Mouse (Mus musculus) natural killer cell, adult 2 months (primary cell): Measurements from ENCODE around the gene Gm21671.
"Not testable (repeated sequence)": the region's sequence is repeated elsewhere in the genome, so short reads cannot be mapped to it uniquely, and the experiment has no call there.

ENCODE experiments used
- DNase-seq, 2 experiments: peaks; one replicate each; pipeline ENCODE4 v3.0.0; 2022; ENCODE audit warnings: low spot score in 2 of 2

Gm21671 gene

GRCm38 (mm10) chr5:25954317-25954716 is at the start of gene Gm21671:
Gene Gm21671 (minus strand): TSS chr5:25954417.
- not testable (repeated sequence) for DNase-seq

GRCm38 (mm10) chr5:25988550-25988949 is 34.3 kb upstream of the Gm21671 start, which contains the start of gene Gm21698:
Gene Gm21698 (minus strand): TSS chr5:25988650.
- not testable (repeated sequence) for DNase-seq

- not testable (repeated sequence) for DNase-seq
Observed at GRCm38 (mm10) chr5:25972563-25972962, 18.3 kb upstream of the Gm21671 start, which contains the start of gene Gm21680. Gene Gm21680 (minus strand): TSS chr5:25972663.

GRCm38 (mm10) chr5:25957050-25957449 is 2.8 kb upstream of the Gm21671 start:
- DNase-seq: not testable (repeated sequence)

- DNase-seq: not testable (repeated sequence)
Observed at GRCm38 (mm10) chr5:25956611-25957010, 2.4 kb upstream of the Gm21671 start.

GRCm38 (mm10) chr5:25945391-25945790 is 8.8 kb downstream of the Gm21671 start:
- DNase-seq: not testable (repeated sequence)

GRCm38 (mm10) chr5:25942281-25942680 is 11.9 kb downstream of the Gm21671 start, which contains the start of gene Gm21663:
Gene Gm21663 (minus strand): TSS chr5:25942381.
- DNase-seq: not testable (repeated sequence)
